Mouse (Mus musculus): ENCODE data around the gene Rxfp1. TPM values are rescaled to one million over a fixed set of nuclear protein-coding genes. Genes with fewer than 3 reads are reported as not detected.

The Rxfp1 gene
- polyA plus RNA-seq (2014; fragmentation: Nextera tagmentation; extraction: Ambion mirVana), result not detected in 2 replicates

- no peaks in the 10 kb centered on the region for H3K27me3 ChIP-seq (replicated peaks; ENCODE audit: control insufficient read depth, insufficient read depth, low read length)
- H3K4me3 ChIP-seq (ENCODE audit: low read depth, low read length), result no peak within 1 kb of the TSS
- no peaks in the 10 kb centered on the region for H3K36me3 ChIP-seq (ENCODE audit: control insufficient read depth, insufficient read depth, low read length)
- no peak within 1 kb of the TSS for H3K4me2 ChIP-seq (ENCODE audit: low read length)
- DNase-seq (ENCODE audit: low spot score) (no peak), ATAC-seq (replicated peaks; ENCODE audit: low FRiP score, low TSS enrichment, low read depth) (no peak)
- no peaks in the 10 kb centered on the region for H3K4me1 ChIP-seq (replicated peaks; ENCODE audit: control insufficient read depth, insufficient read depth, low read length)
- H3K27ac ChIP-seq (ENCODE audit: low read depth), result no peak within 1 kb of the TSS
- 66% methylated on average over 4 of the region's 4 CpGs for WGBS
- H3K9me3 ChIP-seq (ENCODE audit: control insufficient read depth, low read length), result no peaks in the 10 kb centered on the region
- no peak within 1 kb of the TSS for H3K9ac ChIP-seq (ENCODE audit: low read length)
Observed at GRCm38 (mm10) chr3:79737780-79738179, at the start of gene Rxfp1. TSS of gene Rxfp1 (minus strand) at chr3:79737880.

GRCm38 (mm10) chr3:79784362-79784736, 46.7 kb upstream of the Rxfp1 start:
- H3K27me3 ChIP-seq (replicated peaks; ENCODE audit: control insufficient read depth, insufficient read depth, low read length), result no peaks in the 10 kb centered on the region
- no peak overlapping the region for H3K9ac ChIP-seq (ENCODE audit: low read length)
- H3K36me3 ChIP-seq (ENCODE audit: control insufficient read depth, insufficient read depth, low read length), result no peaks in the 10 kb centered on the region
- peak overlapping the region; percentile 41 for H3K4me2 ChIP-seq (ENCODE audit: low read length)
- WGBS, result 5% methylated on average over 11 of the region's 11 CpGs
- DNase-seq (ENCODE audit: low spot score), result no peak
- no peak for ATAC-seq (replicated peaks; ENCODE audit: low FRiP score, low TSS enrichment, low read depth)
- 0 out of 2 replicates have a peak overlapping the region, but pooled peaks have one; percentile 2 for H3K4me3 ChIP-seq (ENCODE audit: low read depth, low read length)
- no peaks in the 10 kb centered on the region for H3K9me3 ChIP-seq (ENCODE audit: control insufficient read depth, low read length)
- H3K27ac ChIP-seq (ENCODE audit: low read depth), result no peak overlapping the region
- H3K4me1 ChIP-seq (replicated peaks; ENCODE audit: control insufficient read depth, insufficient read depth, low read length), result peaks cover 9% of the 10 kb centered on the region; the same call in 1 of the 2 replicates

GRCm38 (mm10) chr3:79783630-79784361, 46.1 kb upstream of the Rxfp1 start:
- no peaks in the 10 kb centered on the region for H3K9me3 ChIP-seq (ENCODE audit: control insufficient read depth, low read length)

GRCm38 (mm10) chr3:79772701-79773100, 35.0 kb upstream of the Rxfp1 start:
- DNase-seq (ENCODE audit: low spot score) (no peak), ATAC-seq (replicated peaks; ENCODE audit: low FRiP score, low TSS enrichment, low read depth) (no peak)
- Histone ChIP-seq H3K27ac (ENCODE audit: low read depth) (no peak overlapping the region), H3K9me3 (ENCODE audit: control insufficient read depth, low read length) (no peaks in the 10 kb centered on the region), H3K9ac (ENCODE audit: low read length) (no peak overlapping the region), H3K27me3 (replicated peaks; ENCODE audit: control insufficient read depth, insufficient read depth, low read length) (no peaks in the 10 kb centered on the region), H3K36me3 (ENCODE audit: control insufficient read depth, insufficient read depth, low read length) (no peaks in the 10 kb centered on the region), H3K4me2 (ENCODE audit: low read length) (no peak overlapping the region), H3K4me1 (replicated peaks; ENCODE audit: control insufficient read depth, insufficient read depth, low read length) (no peaks in the 10 kb centered on the region), H3K4me3 (ENCODE audit: low read depth, low read length) (no peak overlapping the region)
- 83% methylated on average over 2 of the region's 2 CpGs for WGBS

More at GRCm38 (mm10) chr3:79783630-79784361, 46.1 kb upstream of the Rxfp1 start:
- Histone ChIP-seq H3K4me2 (ENCODE audit: low read length) (peak overlapping the region; percentile 41), H3K4me1 (replicated peaks; ENCODE audit: control insufficient read depth, insufficient read depth, low read length) (peaks cover 9% of the 10 kb centered on the region; the same call in 1 of the 2 replicates), H3K36me3 (ENCODE audit: control insufficient read depth, insufficient read depth, low read length) (no peaks in the 10 kb centered on the region), H3K27ac (ENCODE audit: low read depth) (no peak overlapping the region), H3K4me3 (ENCODE audit: low read depth, low read length) (0 out of 2 replicates have a peak overlapping the region, but pooled peaks have one; percentile 2), H3K9ac (ENCODE audit: low read length) (no peak overlapping the region), H3K27me3 (replicated peaks; ENCODE audit: control insufficient read depth, insufficient read depth, low read length) (no peaks in the 10 kb centered on the region)
- no peak for DNase-seq (ENCODE audit: low spot score)
- 18% methylated on average over 10 of the region's 10 CpGs for WGBS
- ATAC-seq (replicated peaks; ENCODE audit: low FRiP score, low TSS enrichment, low read depth), result peak; percentile 50; the same call in 1 of the 2 replicates

GRCm38 (mm10) chr3:79753736-79754135, 16.1 kb upstream of the Rxfp1 start:
- Histone ChIP-seq H3K4me3 (ENCODE audit: low read depth, low read length) (no peak overlapping the region), H3K4me1 (replicated peaks; ENCODE audit: control insufficient read depth, insufficient read depth, low read length) (no peaks in the 10 kb centered on the region), H3K9me3 (ENCODE audit: control insufficient read depth, low read length) (no peaks in the 10 kb centered on the region), H3K27me3 (replicated peaks; ENCODE audit: control insufficient read depth, insufficient read depth, low read length) (no peaks in the 10 kb centered on the region), H3K9ac (ENCODE audit: low read length) (no peak overlapping the region), H3K4me2 (ENCODE audit: low read length) (no peak overlapping the region), H3K36me3 (ENCODE audit: control insufficient read depth, insufficient read depth, low read length) (no peaks in the 10 kb centered on the region), H3K27ac (ENCODE audit: low read depth) (no peak overlapping the region)
- no peak for DNase-seq (ENCODE audit: low spot score)
- no peak for ATAC-seq (replicated peaks; ENCODE audit: low FRiP score, low TSS enrichment, low read depth)
- 48% methylated on average over 1 of the region's 1 CpGs for WGBS

GRCm38 (mm10) chr3:79746585-79746984, 8.9 kb upstream of the Rxfp1 start:
- no peak for DNase-seq (ENCODE audit: low spot score)
- Histone ChIP-seq H3K4me3 (ENCODE audit: low read depth, low read length) (no peak overlapping the region), H3K36me3 (ENCODE audit: control insufficient read depth, insufficient read depth, low read length) (no peaks in the 10 kb centered on the region), H3K9me3 (ENCODE audit: control insufficient read depth, low read length) (no peaks in the 10 kb centered on the region), H3K4me1 (replicated peaks; ENCODE audit: control insufficient read depth, insufficient read depth, low read length) (no peaks in the 10 kb centered on the region), H3K27ac (ENCODE audit: low read depth) (no peak overlapping the region), H3K9ac (ENCODE audit: low read length) (no peak overlapping the region), H3K4me2 (ENCODE audit: low read length) (no peak overlapping the region), H3K27me3 (replicated peaks; ENCODE audit: control insufficient read depth, insufficient read depth, low read length) (no peaks in the 10 kb centered on the region)
- ATAC-seq (replicated peaks; ENCODE audit: low FRiP score, low TSS enrichment, low read depth), result no peak
- WGBS, result 87% methylated on average over 6 of the region's 6 CpGs

GRCm38 (mm10) chr3:79745101-79745500, 7.4 kb upstream of the Rxfp1 start:
- no peak for DNase-seq (ENCODE audit: low spot score)
- WGBS, result 72% methylated on average over 6 of the region's 6 CpGs

GRCm38 (mm10) chr3:79744415-79744814, 6.7 kb upstream of the Rxfp1 start:
- ATAC-seq (replicated peaks; ENCODE audit: low FRiP score, low TSS enrichment, low read depth) (no peak), DNase-seq (ENCODE audit: low spot score) (no peak)
- Histone ChIP-seq H3K4me2 (ENCODE audit: low read length) (no peak overlapping the region), H3K9ac (ENCODE audit: low read length) (no peak overlapping the region), H3K9me3 (ENCODE audit: control insufficient read depth, low read length) (no peaks in the 10 kb centered on the region), H3K4me1 (replicated peaks; ENCODE audit: control insufficient read depth, insufficient read depth, low read length) (no peaks in the 10 kb centered on the region), H3K27ac (ENCODE audit: low read depth) (no peak overlapping the region), H3K27me3 (replicated peaks; ENCODE audit: control insufficient read depth, insufficient read depth, low read length) (no peaks in the 10 kb centered on the region), H3K36me3 (ENCODE audit: control insufficient read depth, insufficient read depth, low read length) (no peaks in the 10 kb centered on the region), H3K4me3 (ENCODE audit: low read depth, low read length) (no peak overlapping the region)
- WGBS, result 98% methylated on average over 2 of the region's 2 CpGs

More at GRCm38 (mm10) chr3:79745101-79745500, 7.4 kb upstream of the Rxfp1 start:
- Histone ChIP-seq H3K36me3 (ENCODE audit: control insufficient read depth, insufficient read depth, low read length) (no peaks in the 10 kb centered on the region), H3K4me3 (ENCODE audit: low read depth, low read length) (no peak overlapping the region), H3K27me3 (replicated peaks; ENCODE audit: control insufficient read depth, insufficient read depth, low read length) (no peaks in the 10 kb centered on the region), H3K4me2 (ENCODE audit: low read length) (no peak overlapping the region), H3K27ac (ENCODE audit: low read depth) (no peak overlapping the region), H3K4me1 (replicated peaks; ENCODE audit: control insufficient read depth, insufficient read depth, low read length) (no peaks in the 10 kb centered on the region), H3K9me3 (ENCODE audit: control insufficient read depth, low read length) (no peaks in the 10 kb centered on the region), H3K9ac (ENCODE audit: low read length) (no peak overlapping the region)
- ATAC-seq (replicated peaks; ENCODE audit: low FRiP score, low TSS enrichment, low read depth), result no peak

GRCm38 (mm10) chr3:79740351-79740750, 2.7 kb upstream of the Rxfp1 start:
- Histone ChIP-seq H3K4me3 (ENCODE audit: low read depth, low read length) (no peak overlapping the region), H3K36me3 (ENCODE audit: control insufficient read depth, insufficient read depth, low read length) (no peaks in the 10 kb centered on the region), H3K4me1 (replicated peaks; ENCODE audit: control insufficient read depth, insufficient read depth, low read length) (no peaks in the 10 kb centered on the region), H3K4me2 (ENCODE audit: low read length) (no peak overlapping the region), H3K27me3 (replicated peaks; ENCODE audit: control insufficient read depth, insufficient read depth, low read length) (no peaks in the 10 kb centered on the region), H3K27ac (ENCODE audit: low read depth) (no peak overlapping the region), H3K9ac (ENCODE audit: low read length) (no peak overlapping the region), H3K9me3 (ENCODE audit: control insufficient read depth, low read length) (no peaks in the 10 kb centered on the region)
- no peak for ATAC-seq (replicated peaks; ENCODE audit: low FRiP score, low TSS enrichment, low read depth)
- WGBS, result 74% methylated on average over 2 of the region's 2 CpGs
- no peak for DNase-seq (ENCODE audit: low spot score)
